18 mouse cellular contexts compared by ENCODE assay signal in genomic region chr8:102103773-102104172, GRCm38 (mm10).
DNase-seq lines count a peak whose midpoint lies in the region; ATAC-seq lines count a peak whose summit lies in the region.
"Had no signal": no experiment of that assay in that cellular context is flagged by ENCODE, and none has a peak within 500 bp of the region (broad histone marks: within the 10 kb centered on the region; RNA-seq: fewer than 3 reads in every experiment).

No protein-coding gene starts in this region.

- DNase-seq in kidney, postnatal 25 days, result no peak
- DNase-seq in embryo, embryonic 11 days, result peak; percentile 66
- DNase-seq in hindlimb bud, embryonic 11.5 days (ENCODE audit: extremely low spot score, low read depth, low spot score), result peak; percentile 47
- DNase-seq in adrenal gland, postnatal 25 days, result no peak
- DNase-seq in thymus, adult 18-20 months, result no peak
- DNase-seq in liver, embryonic 11.5 days (ENCODE audit: low spot score), result no peak
- DNase-seq: cerebellum, postnatal 25 days; gastrocnemius, postnatal 25 days; heart, postnatal 4 days; kidney, postnatal 10 days; liver, postnatal 0 days; thymus, postnatal 4 days had no signal

- H3K4me2 ChIP-seq in kidney, embryonic 14.5 days (replicated peaks; ENCODE audit: low read depth, low read length), result no peak overlapping the region
- no peak overlapping the region for H3K4me2 ChIP-seq in neural tube, embryonic 13.5 days
- H3K4me2 ChIP-seq in liver, embryonic 11.5 days, result no peak overlapping the region
- H3K4me2 ChIP-seq: limb, embryonic 12.5 days had no signal

- H3K27me3 ChIP-seq in kidney, embryonic 14.5 days (ENCODE audit: control insufficient read depth, insufficient read depth, low read length), result no peaks in the 10 kb centered on the region
- no peaks in the 10 kb centered on the region for H3K27me3 ChIP-seq in neural tube, embryonic 13.5 days
- no peaks in the 10 kb centered on the region for H3K27me3 ChIP-seq in liver, embryonic 11.5 days (replicated peaks; ENCODE audit: control insufficient read depth, insufficient read depth, low read length)
- H3K27me3 ChIP-seq: limb, embryonic 12.5 days had no signal

- ATAC-seq in kidney, embryonic 14.5 days (ENCODE audit: low FRiP score, low TSS enrichment), result peak; percentile 66; the same call in 1 of the 2 replicates
- peak; percentile 79 for ATAC-seq in neural tube, embryonic 13.5 days (ENCODE audit: low read depth)
- no peak for ATAC-seq in liver, embryonic 11.5 days (replicated peaks; ENCODE audit: low FRiP score)
- ATAC-seq: liver, postnatal 0 days had no signal

- no peak overlapping the region for H3K4me3 ChIP-seq in kidney, embryonic 14.5 days (ENCODE audit: low read length)
- H3K4me3 ChIP-seq in neural tube, embryonic 13.5 days, result no peak overlapping the region
- no peak overlapping the region for H3K4me3 ChIP-seq in liver, embryonic 11.5 days (ENCODE audit: low read depth, low read length)
- H3K4me3 ChIP-seq: heart, embryonic 10.5 days; limb, embryonic 12.5 days; myocyte had no signal

- no peak overlapping the region for H3K27ac ChIP-seq in kidney, embryonic 14.5 days (ENCODE audit: low read depth, low read length)
- H3K27ac ChIP-seq in neural tube, embryonic 13.5 days (replicated peaks), result 0 out of 2 replicates have a peak overlapping the region, but pooled peaks have one; percentile 59
- H3K27ac ChIP-seq in liver, embryonic 11.5 days (ENCODE audit: low read depth, low read length), result no peak overlapping the region
- H3K27ac ChIP-seq: heart, embryonic 10.5 days; limb, embryonic 12.5 days; macrophage had no signal

- WGBS in kidney, embryonic 14.5 days, result 45% methylated on average over 7 of the region's 7 CpGs
- 14% methylated on average over 7 of the region's 7 CpGs for WGBS in neural tube, embryonic 13.5 days
- WGBS in liver, embryonic 11.5 days, result 59% methylated on average over 7 of the region's 7 CpGs

- peaks cover 4% of the 10 kb centered on the region; the same call in 1 of the 2 replicates for H3K4me1 ChIP-seq in kidney, embryonic 14.5 days (ENCODE audit: control insufficient read depth, insufficient read depth, low read length)
- H3K4me1 ChIP-seq in neural tube, embryonic 13.5 days (replicated peaks), result peaks cover 9% of the 10 kb centered on the region
- no peaks in the 10 kb centered on the region for H3K4me1 ChIP-seq in liver, embryonic 11.5 days (replicated peaks; ENCODE audit: control insufficient read depth, insufficient read depth, low read length)
- H3K4me1 ChIP-seq: heart, embryonic 10.5 days; limb, embryonic 12.5 days had no signal

- H3K36me3 ChIP-seq in kidney, embryonic 14.5 days (ENCODE audit: control insufficient read depth, insufficient read depth, low read length), result no peaks in the 10 kb centered on the region
- H3K36me3 ChIP-seq in neural tube, embryonic 13.5 days, result no peaks in the 10 kb centered on the region
- H3K36me3 ChIP-seq in liver, embryonic 11.5 days (ENCODE audit: control insufficient read depth, insufficient read depth, low read length), result no peaks in the 10 kb centered on the region
- H3K36me3 ChIP-seq: heart, embryonic 10.5 days; limb, embryonic 12.5 days had no signal

- H3K9ac ChIP-seq in kidney, embryonic 14.5 days (ENCODE audit: low read depth, low read length), result no peak overlapping the region
- H3K9ac ChIP-seq in neural tube, embryonic 13.5 days, result no peak overlapping the region
- H3K9ac ChIP-seq in liver, embryonic 11.5 days (ENCODE audit: low read depth, low read length), result no peak overlapping the region
- H3K9ac ChIP-seq: limb, embryonic 12.5 days; liver, postnatal 0 days had no signal

- no peaks in the 10 kb centered on the region for H3K9me3 ChIP-seq in kidney, embryonic 14.5 days (ENCODE audit: control insufficient read depth, low read length)
- no peaks in the 10 kb centered on the region for H3K9me3 ChIP-seq in neural tube, embryonic 13.5 days
- H3K9me3 ChIP-seq in liver, embryonic 11.5 days (ENCODE audit: control insufficient read depth, low read length), result no peaks in the 10 kb centered on the region
- H3K9me3 ChIP-seq: heart, embryonic 10.5 days; limb, embryonic 12.5 days had no signal

Comparison
In these comparisons a context has a peak if more than half of its experiments do, and no peak if none do; other contexts are left out.
1. DNase-seq: peak in embryo, embryonic 11 days (single experiment) and hindlimb bud, embryonic 11.5 days (single experiment); none in kidney, postnatal 25 days (0 of 2), adrenal gland, postnatal 25 days (single experiment), thymus, adult 18-20 months (0 of 2) and liver, embryonic 11.5 days (single experiment).